Mouse (Mus musculus): Measurements from ENCODE around the gene Hlf.

Gene Hlf

GRCm38 (mm10) chr11:90390817-90391173, at the start of gene Hlf:
Gene Hlf, minus strand, starts transcription at chr11:90390895.
- DNase-seq (ENCODE audit: low spot score), result peak; percentile 76

GRCm38 (mm10) chr11:90438768-90439167, 48.1 kb upstream of the Hlf start:
- DNase-seq (ENCODE audit: low spot score), result no peak

- no peak for DNase-seq (ENCODE audit: low spot score)
Measured at GRCm38 (mm10) chr11:90425207-90425525, 34.5 kb upstream of the Hlf start.

DNA sequence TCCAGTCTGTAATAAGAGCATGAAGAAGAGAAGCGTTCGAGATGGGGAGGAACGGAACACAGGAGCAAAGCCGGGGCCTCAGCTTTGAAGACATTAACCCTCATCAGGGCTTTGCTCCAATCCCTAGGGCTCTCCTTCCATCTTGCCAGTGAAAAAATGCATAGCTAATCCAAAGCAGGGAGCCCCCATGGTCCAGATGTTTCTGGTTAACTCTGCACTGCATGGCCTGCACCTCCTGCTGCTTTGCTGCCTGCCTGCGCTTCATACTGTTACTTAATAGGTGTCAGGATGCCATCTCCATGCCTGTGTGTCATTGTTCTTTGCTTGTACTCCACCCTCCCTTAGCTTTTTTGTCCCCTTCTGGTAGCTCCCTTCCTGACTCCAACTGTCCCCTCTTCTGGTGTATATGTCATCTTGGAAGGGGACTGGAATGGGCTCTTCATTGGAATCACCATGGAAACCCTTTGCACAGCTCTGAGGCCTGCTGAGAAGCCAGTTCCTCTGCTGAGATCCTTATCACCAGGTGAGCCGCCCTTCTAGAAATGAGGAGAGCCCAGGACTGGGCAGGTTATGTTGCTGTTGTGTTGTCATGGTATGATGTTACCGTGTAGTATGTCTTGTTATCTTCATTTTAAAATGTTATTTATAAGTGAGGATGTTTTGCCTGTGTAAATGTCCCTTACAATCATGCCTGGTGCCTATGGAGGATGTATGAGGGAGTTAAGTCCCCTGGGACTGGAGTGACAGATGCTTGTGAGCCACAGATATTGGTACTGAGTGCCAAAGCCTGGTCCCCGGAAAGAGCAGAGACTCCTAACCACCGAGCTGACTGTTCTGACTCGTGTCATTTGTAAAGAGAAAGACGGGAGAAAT, 33.9 kb upstream of the Hlf start:
- no peak for DNase-seq (ENCODE audit: low spot score)

DNA sequence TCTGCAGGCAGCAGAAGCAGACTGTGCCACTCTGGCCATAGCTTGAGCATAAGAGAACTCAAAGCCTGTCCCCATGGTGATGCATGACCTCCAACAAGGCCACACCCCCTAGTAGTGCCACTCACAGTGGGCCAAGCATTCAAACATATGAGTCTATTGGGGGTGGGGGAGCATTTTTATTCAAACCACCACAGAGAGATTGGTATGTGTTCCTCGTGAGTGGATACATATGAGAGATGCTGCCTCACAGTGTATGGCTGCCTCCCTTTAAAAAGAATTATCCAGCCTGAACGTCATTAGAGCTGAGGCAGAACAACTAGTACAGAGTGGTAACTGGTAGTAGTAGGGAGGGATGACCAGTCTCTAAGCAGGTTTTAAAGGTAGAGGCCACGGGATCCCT, 33.2 kb upstream of the Hlf start:
- no peak for DNase-seq (ENCODE audit: low spot score)

- no peak for DNase-seq (ENCODE audit: low spot score)
Measured at GRCm38 (mm10) chr11:90419706-90420105, 29.0 kb upstream of the Hlf start.

GRCm38 (mm10) chr11:90417921-90418320, 27.2 kb upstream of the Hlf start:
- peak; percentile 97 for DNase-seq (ENCODE audit: low spot score)

DNA sequence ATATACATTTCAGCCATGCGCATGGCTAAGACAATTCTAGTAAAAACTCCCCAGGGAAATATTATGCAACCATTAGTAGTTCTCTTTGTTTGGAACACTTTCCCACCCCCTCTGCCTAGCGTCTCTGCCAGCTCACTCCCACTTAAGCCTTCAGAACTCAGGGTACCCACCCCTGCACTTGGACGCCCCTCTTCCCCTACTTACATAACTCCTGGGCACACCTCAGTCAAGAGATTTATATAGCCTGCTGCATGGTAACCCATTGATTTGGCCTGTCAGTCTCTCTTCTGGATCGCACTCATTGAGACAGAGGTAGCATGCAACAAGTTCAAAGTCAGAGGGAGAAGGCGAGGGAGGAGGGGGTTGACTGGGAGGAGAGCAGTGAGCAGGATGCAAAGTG, 26.3 kb upstream of the Hlf start:
- no peak for DNase-seq (ENCODE audit: low spot score)

DNA sequence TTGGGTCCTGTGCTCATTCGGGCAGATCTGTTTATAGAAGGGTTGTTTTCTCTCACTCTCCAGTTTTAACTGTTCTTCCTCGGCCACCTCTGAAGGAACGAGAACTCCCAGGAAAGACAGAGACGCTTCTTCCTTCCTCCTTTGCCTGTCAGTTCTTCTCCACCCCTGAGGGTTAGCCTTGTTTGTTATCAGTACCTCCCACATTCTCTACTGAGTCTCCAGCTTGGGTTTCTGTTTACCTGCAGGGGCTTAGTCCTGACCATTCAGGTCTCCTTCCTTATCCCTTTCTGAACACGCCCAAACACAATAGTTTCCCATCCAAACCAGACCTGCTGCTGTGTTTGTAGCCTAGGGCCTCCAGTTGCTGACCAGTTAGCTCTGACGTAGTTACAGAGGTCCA, 8.2 kb upstream of the Hlf start:
- no peak for DNase-seq (ENCODE audit: low spot score)

DNA sequence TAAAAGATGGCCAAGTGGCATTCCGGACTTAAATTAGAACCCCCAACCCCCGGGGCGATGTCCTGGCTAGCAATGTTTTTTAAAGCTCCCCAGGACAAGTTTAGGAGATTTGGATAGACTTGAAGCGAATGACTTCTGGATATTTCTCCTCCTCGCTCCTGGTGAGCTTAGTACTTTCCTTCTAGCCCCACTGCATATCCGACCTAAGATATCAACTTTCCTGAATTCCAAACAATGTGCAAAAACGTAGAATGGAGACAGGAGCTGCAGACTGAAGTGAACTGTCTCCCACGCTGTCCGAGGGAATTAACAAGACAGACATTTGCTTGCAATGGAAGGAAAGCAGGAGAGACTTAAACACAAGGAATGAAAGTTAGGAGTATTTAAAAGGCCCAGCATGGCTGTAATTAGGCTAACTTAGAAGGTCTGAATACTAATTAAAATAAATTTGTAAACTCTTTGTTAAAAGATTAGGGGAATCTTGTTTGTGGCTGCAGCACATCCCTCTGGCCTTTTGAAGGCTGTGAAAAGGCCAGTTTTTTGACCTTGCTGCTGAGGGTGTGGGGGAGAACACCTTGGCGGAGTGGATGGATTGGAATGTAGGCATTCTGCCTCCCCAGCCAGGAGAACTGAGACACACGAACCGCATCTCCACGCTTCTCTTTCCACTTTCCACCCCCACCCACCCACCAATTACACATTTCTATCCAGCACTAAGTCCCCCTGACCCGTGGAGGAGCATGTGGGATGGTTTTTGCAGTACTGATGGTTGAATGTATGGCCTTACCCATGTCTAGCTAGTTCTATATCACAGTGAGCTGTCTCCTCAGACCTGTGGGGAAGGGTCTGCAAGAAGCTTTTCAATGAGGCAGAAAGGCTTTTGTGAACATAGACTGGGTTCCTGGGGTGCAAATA, 833 bp upstream of the Hlf start:
- no peak for DNase-seq (ENCODE audit: low spot score)

DNA sequence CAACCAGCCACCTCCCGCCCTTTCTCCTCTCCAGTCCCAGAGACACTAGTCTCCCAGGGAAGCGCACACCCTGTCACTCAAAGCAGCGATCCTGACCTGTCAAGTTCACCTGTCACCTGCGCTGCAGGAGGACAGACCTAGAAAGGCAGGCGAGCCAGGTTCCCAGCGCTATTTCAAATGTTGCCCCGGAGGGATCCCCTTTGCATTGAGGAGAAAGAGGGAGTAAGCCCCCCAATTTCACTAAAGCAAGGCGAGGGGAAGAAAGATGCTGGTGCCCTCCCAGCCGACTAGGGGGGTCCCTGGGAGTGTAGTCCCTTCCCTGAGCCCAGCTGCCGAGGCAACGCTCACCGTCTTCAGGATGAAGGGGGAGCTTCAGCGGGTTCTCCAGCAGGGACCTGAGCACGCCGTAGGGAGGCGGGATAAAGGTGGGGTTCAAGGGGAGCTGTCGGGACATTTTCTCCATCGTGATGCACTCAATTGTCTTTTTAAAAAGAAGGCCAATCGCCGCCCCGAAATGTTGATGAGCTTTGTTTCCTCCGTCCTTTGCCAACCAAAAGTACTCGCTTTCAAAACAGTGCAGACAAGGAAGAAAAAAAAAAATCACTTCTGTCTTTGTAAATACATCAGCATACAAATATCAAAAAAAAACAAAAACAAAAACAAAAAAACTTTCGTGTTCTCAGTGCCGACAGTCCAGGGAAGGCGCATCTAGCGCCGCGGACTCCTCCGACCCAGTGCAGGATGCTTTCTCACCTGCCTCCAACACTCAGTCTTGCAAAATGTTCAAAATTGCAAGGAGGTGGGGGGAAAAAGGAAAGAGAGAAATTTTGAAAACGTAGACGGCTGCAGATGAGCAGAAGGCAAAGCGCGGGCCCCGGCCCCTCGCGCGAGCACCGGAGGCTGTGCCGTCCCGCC, 536 bp downstream of the Hlf start:
- DNase-seq (ENCODE audit: low spot score), result no peak

DNA sequence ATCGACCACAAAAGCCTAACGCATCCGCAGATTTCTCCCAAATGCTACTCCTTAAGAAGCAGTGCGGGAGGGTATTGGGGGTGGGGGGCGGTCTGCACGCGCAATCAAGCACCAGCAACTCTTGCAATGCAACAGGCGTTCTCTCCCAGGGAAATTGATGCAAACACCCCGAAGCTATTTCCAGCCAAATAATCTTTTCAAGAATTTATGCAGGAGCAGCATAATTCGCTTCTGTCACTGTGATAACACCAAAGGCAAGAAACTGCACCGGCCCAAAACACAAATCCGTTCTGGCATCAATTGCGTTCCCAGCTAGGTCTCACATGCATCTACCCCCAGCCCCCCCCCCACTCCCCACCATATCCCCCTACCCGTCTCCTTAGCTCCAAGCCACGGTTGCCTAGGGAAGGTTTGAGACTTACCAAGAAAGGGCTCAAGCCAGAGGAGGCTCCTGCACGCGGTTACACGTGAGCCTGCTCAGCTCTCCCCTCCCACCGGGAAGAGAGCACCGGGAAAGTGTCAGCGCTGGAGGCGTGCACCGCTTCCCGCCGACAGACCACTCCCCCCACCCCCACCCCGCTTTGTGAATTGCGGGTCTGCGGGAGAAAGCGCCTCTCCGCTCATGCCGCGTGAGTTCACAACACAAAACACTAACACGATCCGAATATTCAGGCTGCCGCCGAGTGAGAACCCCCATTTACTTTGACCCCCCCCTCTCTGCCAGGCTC, 1.4 kb downstream of the Hlf start:
- DNase-seq (ENCODE audit: low spot score), result no peak

GRCm38 (mm10) chr11:90387501-90388440, 2.9 kb downstream of the Hlf start:
- DNase-seq (ENCODE audit: low spot score), result no peak

- no peak for DNase-seq (ENCODE audit: low spot score)
Measured at GRCm38 (mm10) chr11:90382005-90382611, 8.6 kb downstream of the Hlf start.

GRCm38 (mm10) chr11:90381113-90381512, 9.6 kb downstream of the Hlf start:
- DNase-seq (ENCODE audit: low spot score), result no peak

GRCm38 (mm10) chr11:90380131-90380685, 10.5 kb downstream of the Hlf start:
- no peak for DNase-seq (ENCODE audit: low spot score)

DNA sequence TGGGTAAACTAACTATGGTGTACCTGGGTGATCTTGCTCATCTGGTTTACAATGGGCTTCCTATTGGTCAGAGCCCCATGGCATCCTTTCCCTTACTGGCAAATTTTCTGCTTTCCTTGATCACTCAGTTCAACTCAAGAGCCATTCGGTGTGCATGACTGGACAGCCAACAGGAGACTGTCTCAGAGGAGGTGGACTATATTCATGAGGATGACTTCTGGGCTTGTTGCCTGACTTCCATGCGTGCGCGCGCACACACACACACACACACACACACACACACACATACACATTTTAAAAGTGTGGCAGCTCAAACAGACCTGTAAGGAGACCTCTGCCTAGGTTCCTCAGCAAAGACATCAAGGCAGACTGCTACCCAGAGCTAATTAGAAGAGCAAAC, 12.7 kb downstream of the Hlf start:
- no peak for DNase-seq (ENCODE audit: low spot score)

- DNase-seq (ENCODE audit: low spot score), result no peak
Measured at GRCm38 (mm10) chr11:90376436-90376835, 14.3 kb downstream of the Hlf start.

DNA sequence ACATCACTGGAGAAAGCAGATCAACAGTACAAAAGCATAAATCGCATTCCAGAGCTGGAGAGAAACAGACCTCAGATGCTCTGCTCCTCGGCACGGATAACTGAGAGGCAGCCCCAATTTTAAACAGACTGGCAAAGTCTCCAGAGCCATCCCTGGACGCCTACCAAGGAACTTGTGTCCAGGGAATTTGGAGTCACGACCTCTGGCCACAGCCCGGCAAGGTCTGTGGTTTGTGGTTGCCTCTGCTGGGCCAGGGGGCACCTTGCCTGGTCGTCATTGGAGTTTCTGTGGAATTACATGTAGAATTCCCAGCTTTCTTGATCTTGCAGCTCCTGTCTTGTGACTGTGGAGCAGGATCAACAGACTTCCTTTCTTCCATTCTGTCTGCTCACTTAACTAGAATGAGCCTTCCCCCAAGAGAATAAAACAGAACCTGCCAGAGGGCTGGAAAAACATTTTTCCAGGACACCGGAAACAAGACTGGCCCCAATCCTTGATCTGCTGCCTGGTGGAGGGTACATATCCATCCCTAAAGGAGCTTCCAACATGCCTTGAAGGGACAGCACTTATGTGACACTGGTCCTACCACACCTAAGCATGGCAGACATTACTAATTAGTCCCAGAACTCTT, 19.1 kb downstream of the Hlf start:
- DNase-seq (ENCODE audit: low spot score), result no peak
